Mouse (Mus musculus) ovary, adult 18-20 months (tissue): ENCODE measurements around the gene Ly6g6f.

ENCODE experiments used
- DNase-seq: peaks from one replicate; pipeline ENCODE4 v3.0.0; 2022; ENCODE audit warnings: low spot score, mixed read lengths

Ly6g6f gene

DNA sequence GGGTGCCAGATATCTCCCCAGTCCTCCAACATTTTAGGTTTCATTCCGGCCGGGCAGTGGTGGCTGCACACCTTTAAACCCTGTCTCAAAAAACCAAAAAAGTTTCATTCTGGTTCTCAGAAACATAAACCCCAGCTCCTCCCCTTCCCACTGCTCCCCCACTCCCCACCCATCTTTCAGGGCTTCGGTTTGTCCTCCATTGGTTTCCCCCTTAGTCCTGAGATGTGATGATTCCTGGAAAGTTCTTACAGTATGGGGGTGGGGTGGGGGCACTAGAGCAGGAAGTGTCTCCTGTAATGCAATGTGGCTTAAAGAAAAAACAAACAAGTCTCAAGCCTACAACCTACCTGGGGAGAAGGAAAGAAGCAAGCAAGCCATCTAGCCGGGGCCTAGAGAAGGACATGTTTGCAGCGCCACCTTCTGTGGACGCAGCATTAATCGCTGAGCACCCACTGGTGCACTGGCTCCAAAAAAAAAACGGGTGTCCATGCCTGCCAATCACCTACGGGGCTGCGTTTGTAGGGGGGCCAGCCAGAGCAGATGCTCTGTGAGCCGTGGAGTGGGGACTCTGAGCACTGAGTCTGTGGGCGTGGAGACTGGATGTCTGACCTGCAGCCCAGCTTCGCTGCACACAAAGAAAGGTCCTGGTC lies 20.5 kb upstream of the Ly6g6f start:
- DNase-seq = no peak

- no peak for DNase-seq
Observed at GRCm38 (mm10) chr17:35104754-35105153, 19.3 kb upstream of the Ly6g6f start.

DNA sequence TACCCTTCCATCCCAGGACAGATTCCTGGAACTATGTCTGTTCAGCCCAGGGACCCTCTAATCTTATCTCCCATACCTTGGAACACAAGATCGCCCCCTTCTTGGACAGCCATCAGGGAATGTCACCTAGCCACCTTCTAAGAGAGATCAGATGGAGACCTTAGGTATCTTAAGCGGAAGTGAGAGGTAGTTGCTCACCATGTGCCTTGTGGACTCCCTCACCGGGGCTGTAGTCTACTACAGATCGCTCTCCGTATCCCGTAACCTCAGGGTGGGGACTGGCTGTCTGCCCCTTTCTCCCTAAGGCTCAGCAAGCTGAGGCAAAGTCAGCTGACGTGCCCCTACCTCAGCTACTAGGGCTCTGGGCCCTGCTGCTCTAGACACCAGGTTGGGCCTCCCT lies 18.7 kb upstream of the Ly6g6f start:
- no peak for DNase-seq

DNA sequence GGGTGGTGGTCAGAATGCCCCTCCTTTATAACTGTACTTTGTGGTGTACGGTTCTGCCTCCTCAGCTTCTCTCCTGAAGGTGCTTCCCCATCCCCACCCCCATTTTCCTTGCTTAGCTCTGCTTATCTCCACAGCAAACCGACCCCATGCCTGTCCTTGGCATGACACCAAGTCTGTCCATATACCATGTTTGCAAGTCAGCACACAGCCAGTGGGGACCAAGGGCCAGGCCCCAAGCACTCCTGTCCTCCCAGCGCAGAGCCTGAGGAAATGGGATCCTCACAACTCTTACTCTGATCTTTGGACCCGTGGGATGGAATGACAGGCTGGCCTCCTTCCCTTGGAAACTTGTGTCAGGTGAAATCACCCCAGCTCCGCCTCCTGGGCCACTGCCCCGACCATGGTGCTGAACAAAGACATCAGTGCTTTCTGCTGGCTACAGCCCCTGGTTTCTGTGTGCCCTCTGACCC lies 17.8 kb upstream of the Ly6g6f start:
- no peak for DNase-seq

- no peak for DNase-seq
Observed at GRCm38 (mm10) chr17:35102299-35102698, 16.9 kb upstream of the Ly6g6f start.

GRCm38 (mm10) chr17:35101161-35101560 lies 15.8 kb upstream of the Ly6g6f start:
- DNase-seq = no peak

DNA sequence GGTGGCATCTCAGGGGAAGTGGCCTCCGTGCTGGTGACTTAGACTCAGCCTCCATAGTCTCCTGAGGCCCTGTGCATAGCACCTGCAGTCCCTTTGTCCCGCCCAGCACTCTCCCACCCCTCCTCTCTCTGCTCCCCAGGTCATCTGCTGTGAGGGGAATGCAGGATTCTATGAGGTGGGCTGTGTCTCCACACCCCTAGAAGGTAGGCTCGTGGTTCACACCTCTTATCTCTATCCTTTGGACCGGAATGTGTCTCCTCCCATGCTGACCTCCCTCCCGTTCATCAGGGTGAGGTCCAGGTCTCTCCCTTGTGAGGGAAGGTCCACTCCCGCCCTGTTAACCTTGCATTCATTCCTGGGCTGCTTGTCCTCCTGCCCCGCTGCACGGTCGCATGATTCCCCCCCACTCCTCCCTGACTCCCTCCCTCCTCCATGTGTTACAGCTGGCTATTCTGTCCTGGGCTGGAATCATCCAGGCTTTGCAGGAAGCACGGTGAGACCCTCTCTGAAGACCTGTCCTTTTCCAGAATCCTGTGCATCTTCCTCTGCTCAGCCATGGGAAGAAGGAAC lies 14.9 kb upstream of the Ly6g6f start:
- DNase-seq = no peak

GRCm38 (mm10) chr17:35097164-35097655 lies 11.8 kb upstream of the Ly6g6f start:
- no peak for DNase-seq

DNA sequence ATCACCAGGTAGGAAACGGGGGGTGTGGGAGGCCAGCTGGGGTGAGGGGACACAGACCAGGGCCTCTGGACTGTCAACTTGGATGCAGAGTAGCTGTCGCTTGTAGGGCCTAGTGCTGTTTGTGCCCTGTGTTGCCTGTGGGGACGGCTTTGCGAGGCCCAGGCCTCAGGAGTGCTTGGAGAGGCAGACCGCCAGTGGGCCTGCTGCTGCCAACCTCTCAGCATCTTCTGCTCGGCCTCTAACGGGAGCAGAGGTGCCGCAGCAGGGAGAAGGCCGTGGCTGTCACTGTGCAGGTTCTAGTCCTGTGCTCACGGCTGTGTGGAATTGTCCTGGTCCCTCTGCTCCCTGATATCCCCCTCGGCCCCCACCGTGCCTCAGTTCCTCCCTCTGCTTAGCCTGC lies 11.2 kb upstream of the Ly6g6f start:
- no peak for DNase-seq

- peak; percentile 51 for DNase-seq
Observed at GRCm38 (mm10) chr17:35094475-35095365, 9.3 kb upstream of the Ly6g6f start.

GRCm38 (mm10) chr17:35092403-35093198 lies 7.2 kb upstream of the Ly6g6f start:
- no peak for DNase-seq

DNA sequence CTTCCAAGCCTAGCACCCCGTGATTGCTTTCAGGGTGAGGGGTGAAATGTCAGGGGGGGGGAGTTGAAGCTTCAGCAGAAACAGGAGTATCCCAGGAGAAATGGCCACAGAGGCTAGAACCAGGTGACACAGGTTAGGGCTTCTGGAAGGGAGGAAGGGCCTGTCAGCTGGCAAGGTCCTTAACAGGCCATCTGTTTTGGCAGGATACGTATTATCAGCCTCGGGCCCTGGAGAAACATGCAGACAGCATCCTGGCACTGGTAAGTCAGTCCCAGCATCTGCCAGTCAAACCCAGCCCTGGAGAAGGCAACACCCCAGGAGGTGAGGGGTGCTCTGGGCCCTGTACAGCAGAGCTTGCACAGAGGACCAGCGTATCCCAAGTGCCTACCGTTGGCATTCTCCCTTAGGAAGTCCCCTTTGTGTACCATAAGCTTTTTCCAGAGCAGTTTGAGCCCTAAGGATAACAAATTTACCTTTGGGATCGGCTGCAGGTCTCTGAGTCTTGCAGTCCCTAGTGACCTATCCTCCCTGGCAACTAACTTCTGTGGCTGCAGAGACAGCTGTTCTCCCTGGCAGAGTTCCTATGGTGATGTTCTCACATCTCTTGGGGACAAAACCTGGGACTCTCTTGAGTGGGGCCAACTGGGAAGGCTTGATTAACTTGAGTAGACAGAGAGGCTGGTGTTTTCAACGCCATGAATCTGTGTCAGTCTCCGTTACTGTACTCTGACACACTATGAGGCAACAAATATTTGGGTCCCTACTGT lies 4.9 kb upstream of the Ly6g6f start:
- no peak for DNase-seq

GRCm38 (mm10) chr17:35088825-35089644 lies 3.6 kb upstream of the Ly6g6f start, which contains the start of gene Abhd16a:
Abhd16a (plus strand) TSS chr17:35089263.
- DNase-seq = peak; percentile 89

DNA sequence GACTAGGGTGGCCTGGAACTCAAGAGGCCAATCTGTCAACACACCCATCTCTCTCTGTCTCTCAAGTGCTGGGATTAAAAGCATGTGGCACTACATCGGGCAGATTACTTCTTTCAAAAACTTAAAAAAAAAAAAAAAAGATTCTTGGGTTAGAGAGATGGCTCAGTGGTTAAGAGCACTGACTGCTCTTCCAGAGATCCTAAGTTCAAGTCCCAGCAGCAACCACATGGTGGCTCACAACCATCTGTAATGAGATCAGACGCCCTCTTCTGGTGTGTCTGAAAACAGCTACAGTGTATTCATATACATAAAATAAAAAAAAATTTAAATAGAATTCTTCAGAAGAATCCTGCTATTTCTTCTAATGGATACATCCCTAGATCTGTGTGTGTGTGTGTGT lies 2.7 kb upstream of the Ly6g6f start:
- DNase-seq = no peak

DNA sequence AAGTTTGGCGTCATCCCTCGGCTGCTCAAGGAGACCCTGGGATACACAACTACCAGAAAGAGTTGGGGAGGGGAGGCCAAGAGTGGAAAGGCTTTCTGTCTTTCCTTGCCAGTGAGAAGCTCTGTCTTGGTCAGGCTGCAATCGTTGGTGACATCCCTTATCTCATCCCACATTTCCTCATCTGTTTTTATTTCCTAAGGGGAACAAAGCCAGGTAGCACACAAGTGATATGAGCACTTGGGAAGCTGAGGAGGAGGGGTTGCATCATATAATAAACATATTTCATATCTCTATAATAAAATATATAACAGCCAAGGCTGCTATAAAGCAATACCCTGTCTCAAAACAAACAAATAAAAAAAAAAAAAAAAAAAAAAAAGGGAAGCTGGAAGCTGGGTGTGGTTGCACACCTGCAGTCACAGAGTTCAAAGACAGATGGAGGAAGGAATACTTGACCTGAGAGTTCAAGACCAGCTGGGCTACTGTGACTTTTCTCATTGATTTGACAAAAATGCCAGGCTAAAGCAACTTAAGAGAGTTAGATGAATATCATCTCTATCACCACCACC lies 1.4 kb downstream of the Ly6g6f start:
- no peak for DNase-seq

DNA sequence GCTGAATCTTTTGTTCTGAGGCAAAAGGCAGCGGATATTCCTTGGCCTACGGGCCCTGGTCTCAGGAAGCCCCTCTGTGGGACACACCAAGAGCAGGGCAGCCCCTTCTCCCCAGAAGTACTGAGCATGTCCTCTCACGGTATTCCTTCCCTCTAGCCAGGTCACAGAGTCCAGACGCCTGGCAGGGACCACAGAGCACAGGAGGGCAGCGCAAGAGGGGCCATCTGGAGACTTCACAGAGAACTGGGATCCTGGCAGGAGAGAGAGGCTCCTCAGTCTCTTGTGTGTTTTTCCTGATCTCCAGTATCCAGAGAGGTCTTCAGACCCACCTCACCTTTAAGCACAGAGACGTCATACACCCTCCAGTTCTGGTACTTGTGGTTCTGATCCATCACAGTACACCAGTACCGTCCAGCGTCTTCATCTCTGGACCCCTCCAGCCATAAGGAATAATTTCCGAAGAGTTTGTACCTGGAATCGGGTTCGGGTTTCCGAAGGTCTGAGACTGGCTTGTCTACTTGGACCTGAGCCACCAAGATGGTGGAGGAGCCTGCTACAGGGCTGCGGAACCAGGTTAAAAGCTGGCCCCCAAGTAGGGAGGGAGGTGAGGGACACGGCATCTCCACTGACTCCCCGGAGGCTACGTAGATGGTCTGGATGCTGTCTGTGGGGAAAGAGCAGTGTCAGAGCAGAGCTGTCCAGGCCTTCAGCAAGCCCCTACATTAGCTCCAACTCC lies 2.4 kb downstream of the Ly6g6f start:
- no peak for DNase-seq

- DNase-seq = no peak
Observed at GRCm38 (mm10) chr17:35080710-35081109, 4.7 kb downstream of the Ly6g6f start.

DNA sequence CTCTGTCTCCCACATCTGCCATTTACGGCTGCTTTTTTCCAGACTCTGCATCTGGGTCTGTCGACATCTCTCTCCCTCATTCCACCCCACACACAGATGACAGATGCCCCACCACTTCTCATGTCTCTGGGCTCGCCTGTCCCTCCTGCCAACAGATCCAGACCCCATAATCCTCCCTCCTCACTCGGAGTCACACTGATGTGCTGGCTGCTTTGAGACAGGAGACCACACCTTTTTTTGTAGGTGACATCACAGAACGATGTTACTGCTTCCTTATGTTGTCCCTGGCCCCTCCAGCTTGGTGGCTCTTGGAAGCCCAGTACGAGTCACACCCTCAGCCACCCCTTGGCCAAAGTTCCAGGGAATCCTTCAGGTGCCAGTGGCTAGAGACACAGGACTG lies 5.2 kb downstream of the Ly6g6f start:
- no peak for DNase-seq

DNA sequence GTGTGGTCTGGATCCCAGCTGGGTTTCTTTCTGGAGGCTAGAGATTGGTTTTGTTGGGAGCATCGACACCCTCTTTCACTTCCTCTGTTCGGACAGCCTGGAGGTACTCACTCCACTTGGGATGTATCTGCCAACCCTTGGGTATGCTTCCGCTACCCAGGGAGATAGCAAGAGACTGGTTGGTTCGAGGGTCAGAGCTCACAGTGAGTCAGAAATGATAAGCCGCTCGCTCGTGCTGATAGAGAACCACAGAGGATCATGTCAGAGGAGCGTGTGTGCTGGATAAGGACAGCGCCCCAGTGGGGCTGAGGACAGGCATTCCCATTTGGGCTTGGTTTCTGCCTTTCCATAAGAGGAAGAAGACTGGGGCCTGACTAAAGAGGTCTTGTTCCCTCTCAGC lies 5.6 kb downstream of the Ly6g6f start:
- peak; percentile 38 for DNase-seq
